Mouse (Mus musculus): ENCODE results near the gene Hoxa11. TPM values are rescaled to one million over a fixed set of nuclear protein-coding genes. Genes with fewer than 3 reads are reported as not detected.

Hoxa11 gene
- polyA plus RNA-seq, 1 experiment from 2014 or later: 6.0 TPM

GRCm38 (mm10) chr6:52251177-52251879 is 5.7 kb upstream of the Hoxa11 start:
- H3K27ac ChIP-seq (ENCODE audit: low read depth, low read length): no peak overlapping the region
- H3K27me3 ChIP-seq (ENCODE audit: control insufficient read depth, insufficient read depth, low read length): peaks cover 91% of the 10 kb centered on the region
- H3K9ac ChIP-seq (ENCODE audit: low read length): no peak overlapping the region
- ATAC-seq (ENCODE audit: insufficient read depth, low FRiP score, low TSS enrichment): no peak
- H3K4me1 ChIP-seq (ENCODE audit: control insufficient read depth, insufficient read depth, low read length): 0 out of 2 replicates have a peak, but pooled peaks cover 3% of the 10 kb centered on the region
- H3K9me3 ChIP-seq (ENCODE audit: control insufficient read depth, low read length): no peaks in the 10 kb centered on the region
- H3K4me2 ChIP-seq (ENCODE audit: low read depth): 0 out of 2 replicates have a peak overlapping the region, but pooled peaks have one; percentile 12
- H3K4me3 ChIP-seq (ENCODE audit: low read depth, low read length): no peak overlapping the region
- 8% methylated on average over 7 of the region's 7 CpGs for WGBS
- DNase-seq (ENCODE audit: low spot score): peak; percentile 13
- no peaks in the 10 kb centered on the region for H3K36me3 ChIP-seq (ENCODE audit: control insufficient read depth, insufficient read depth, low read length)

- H3K9ac ChIP-seq (ENCODE audit: low read length): peak overlapping the region; percentile 39; the same call in 1 of the 2 replicates
- H3K36me3 ChIP-seq (ENCODE audit: control insufficient read depth, insufficient read depth, low read length): no peaks in the 10 kb centered on the region
- H3K27ac ChIP-seq (ENCODE audit: low read depth, low read length): no peak overlapping the region
- H3K27me3 ChIP-seq (ENCODE audit: control insufficient read depth, insufficient read depth, low read length): peaks cover 93% of the 10 kb centered on the region
- peak overlapping the region; percentile 26 for H3K4me2 ChIP-seq (ENCODE audit: low read depth)
- H3K4me3 ChIP-seq (ENCODE audit: low read depth, low read length): peak overlapping the region; percentile 15; the same call in 1 of the 2 replicates
- ATAC-seq (ENCODE audit: insufficient read depth, low FRiP score, low TSS enrichment) (no peak), DNase-seq (ENCODE audit: low spot score) (peak; percentile 16)
- 0% methylated on average over 4 of the region's 4 CpGs for WGBS
- 0 out of 2 replicates have a peak, but pooled peaks cover 4% of the 10 kb centered on the region for H3K4me1 ChIP-seq (ENCODE audit: control insufficient read depth, insufficient read depth, low read length)
- no peaks in the 10 kb centered on the region for H3K9me3 ChIP-seq (ENCODE audit: control insufficient read depth, low read length)
Measured at GRCm38 (mm10) chr6:52249826-52250225, 4.2 kb upstream of the Hoxa11 start.

- no peak for DNase-seq (ENCODE audit: low spot score)
- no peak for ATAC-seq (ENCODE audit: insufficient read depth, low FRiP score, low TSS enrichment)
- H3K9me3 ChIP-seq (ENCODE audit: control insufficient read depth, low read length): no peaks in the 10 kb centered on the region
- peak overlapping the region; percentile 26 for H3K4me2 ChIP-seq (ENCODE audit: low read depth)
- H3K9ac ChIP-seq (ENCODE audit: low read length): peak overlapping the region; percentile 39; the same call in 1 of the 2 replicates
- H3K36me3 ChIP-seq (ENCODE audit: control insufficient read depth, insufficient read depth, low read length): no peaks in the 10 kb centered on the region
- under 1% methylated on average over 16 of the region's 16 CpGs for WGBS
- peaks cover 96% of the 10 kb centered on the region for H3K27me3 ChIP-seq (ENCODE audit: control insufficient read depth, insufficient read depth, low read length)
- peak overlapping the region; percentile 15; the same call in 1 of the 2 replicates for H3K4me3 ChIP-seq (ENCODE audit: low read depth, low read length)
- H3K27ac ChIP-seq (ENCODE audit: low read depth, low read length): no peak overlapping the region
- H3K4me1 ChIP-seq (ENCODE audit: control insufficient read depth, insufficient read depth, low read length): 0 out of 2 replicates have a peak, but pooled peaks cover 4% of the 10 kb centered on the region
Measured at GRCm38 (mm10) chr6:52249415-52249738, 3.8 kb upstream of the Hoxa11 start.

- no peak for ATAC-seq (ENCODE audit: insufficient read depth, low FRiP score, low TSS enrichment)
- peak overlapping the region; percentile 15 for H3K4me3 ChIP-seq (ENCODE audit: low read depth, low read length)
- peak overlapping the region; percentile 26 for H3K4me2 ChIP-seq (ENCODE audit: low read depth)
- 1% methylated on average over 27 of the region's 27 CpGs for WGBS
- H3K36me3 ChIP-seq (ENCODE audit: control insufficient read depth, insufficient read depth, low read length): no peaks in the 10 kb centered on the region
- peak overlapping the region; percentile 39; the same call in 1 of the 2 replicates for H3K9ac ChIP-seq (ENCODE audit: low read length)
- H3K9me3 ChIP-seq (ENCODE audit: control insufficient read depth, low read length): no peaks in the 10 kb centered on the region
- H3K27me3 ChIP-seq (ENCODE audit: control insufficient read depth, insufficient read depth, low read length): peaks cover 97% of the 10 kb centered on the region
- 0 out of 2 replicates have a peak, but pooled peaks cover 4% of the 10 kb centered on the region for H3K4me1 ChIP-seq (ENCODE audit: control insufficient read depth, insufficient read depth, low read length)
- DNase-seq (ENCODE audit: low spot score): peak; percentile 43
- no peak overlapping the region for H3K27ac ChIP-seq (ENCODE audit: low read depth, low read length)
Measured at GRCm38 (mm10) chr6:52248638-52249414, 3.2 kb upstream of the Hoxa11 start.

GRCm38 (mm10) chr6:52247766-52248637 is 2.4 kb upstream of the Hoxa11 start:
- Histone ChIP-seq H3K27me3 (ENCODE audit: control insufficient read depth, insufficient read depth, low read length) (peaks cover 97% of the 10 kb centered on the region), H3K9ac (ENCODE audit: low read length) (peak overlapping the region; percentile 36; the same call in 1 of the 2 replicates), H3K36me3 (ENCODE audit: control insufficient read depth, insufficient read depth, low read length) (no peaks in the 10 kb centered on the region), H3K9me3 (ENCODE audit: control insufficient read depth, low read length) (no peaks in the 10 kb centered on the region), H3K4me1 (ENCODE audit: control insufficient read depth, insufficient read depth, low read length) (0 out of 2 replicates have a peak, but pooled peaks cover 4% of the 10 kb centered on the region), H3K4me3 (ENCODE audit: low read depth, low read length) (peak overlapping the region; percentile 15), H3K4me2 (ENCODE audit: low read depth) (peak overlapping the region; percentile 26), H3K27ac (ENCODE audit: low read depth, low read length) (0 out of 2 replicates have a peak overlapping the region, but pooled peaks have one; percentile 3)
- WGBS: under 1% methylated on average over 23 of the region's 23 CpGs
- peak; percentile 35 for DNase-seq (ENCODE audit: low spot score)
- no peak for ATAC-seq (ENCODE audit: insufficient read depth, low FRiP score, low TSS enrichment)

- WGBS: 1% methylated on average over 3 of the region's 3 CpGs
- peak; percentile 28 for DNase-seq (ENCODE audit: low spot score)
- Histone ChIP-seq H3K27ac (ENCODE audit: low read depth, low read length) (no peak overlapping the region), H3K36me3 (ENCODE audit: control insufficient read depth, insufficient read depth, low read length) (no peaks in the 10 kb centered on the region), H3K4me3 (ENCODE audit: low read depth, low read length) (peak overlapping the region; percentile 40), H3K4me2 (ENCODE audit: low read depth) (peak overlapping the region; percentile 47), H3K4me1 (ENCODE audit: control insufficient read depth, insufficient read depth, low read length) (0 out of 2 replicates have a peak, but pooled peaks cover 4% of the 10 kb centered on the region), H3K9ac (ENCODE audit: low read length) (peak overlapping the region; percentile 60), H3K27me3 (ENCODE audit: control insufficient read depth, insufficient read depth, low read length) (peaks cover 97% of the 10 kb centered on the region), H3K9me3 (ENCODE audit: control insufficient read depth, low read length) (no peaks in the 10 kb centered on the region)
- ATAC-seq (ENCODE audit: insufficient read depth, low FRiP score, low TSS enrichment): no peak
Measured at GRCm38 (mm10) chr6:52246916-52247315, 1.3 kb upstream of the Hoxa11 start.

GRCm38 (mm10) chr6:52246403-52246803 is 793 bp upstream of the Hoxa11 start:
- Histone ChIP-seq H3K9ac (ENCODE audit: low read length) (peak overlapping the region; percentile 60), H3K4me1 (ENCODE audit: control insufficient read depth, insufficient read depth, low read length) (0 out of 2 replicates have a peak, but pooled peaks cover 4% of the 10 kb centered on the region), H3K27ac (ENCODE audit: low read depth, low read length) (peak overlapping the region; percentile 68; the same call in 1 of the 2 replicates), H3K27me3 (ENCODE audit: control insufficient read depth, insufficient read depth, low read length) (peaks cover 97% of the 10 kb centered on the region), H3K4me2 (ENCODE audit: low read depth) (peak overlapping the region; percentile 47), H3K4me3 (ENCODE audit: low read depth, low read length) (peak overlapping the region; percentile 40), H3K9me3 (ENCODE audit: control insufficient read depth, low read length) (no peaks in the 10 kb centered on the region), H3K36me3 (ENCODE audit: control insufficient read depth, insufficient read depth, low read length) (no peaks in the 10 kb centered on the region)
- WGBS: under 1% methylated on average over 26 of the region's 26 CpGs
- ATAC-seq (ENCODE audit: insufficient read depth, low FRiP score, low TSS enrichment): no peak
- DNase-seq (ENCODE audit: low spot score): peak; percentile 58

All from neural tube, embryonic 11.5 days (tissue).